Mouse (Mus musculus) E14TG2a.4 (cell line): ENCODE measurements around the gene Tm9sf1.

Experiments used
- H3K27me3 ChIP-seq: 2 replicates; pipeline ENCODE4 v1.6.1; 2014; ENCODE audit warnings: low read length, control low read depth; ENCODE audit not compliant: insufficient read depth
- H3K36me3 ChIP-seq: 2 replicates; pipeline ENCODE4 v1.6.1; 2014; ENCODE audit warnings: low read length, control low read depth; ENCODE audit not compliant: insufficient read depth
- H3K4me1 ChIP-seq: replicated peaks from 2 replicates; pipeline ENCODE4 v1.6.1; 2014; ENCODE audit warnings: low read depth, low read length, control low read depth
- H3K4me3 ChIP-seq: replicated peaks from 2 replicates; pipeline ENCODE4 v1.5.1; 2014; ENCODE audit warnings: mild to moderate bottlenecking, low read length
- H3K9me3 ChIP-seq: 2 replicates; pipeline ENCODE4 v1.6.1; 2014; ENCODE audit warnings: low read length, control low read depth
- CTCF ChIP-seq: conservative IDR thresholded peaks from 2 replicates; pipeline ENCODE4 v1.5.1; 2014; ENCODE audit warnings: low read length
- NANOG ChIP-seq: IDR thresholded peaks from 2 replicates; pipeline ENCODE4 v1.6.1; 2014; ENCODE audit warnings: borderline replicate concordance, low read length, mixed read lengths
- POU5F1 ChIP-seq: IDR thresholded peaks from 2 replicates; pipeline ENCODE4 v1.6.1; 2014; ENCODE audit warnings: low read length, borderline replicate concordance

Tm9sf1 gene

GRCm38 (mm10) chr14:55603271-55603632, 40.4 kb downstream of the Tm9sf1 start, which contains the start of gene Irf9:
Gene Irf9 (plus strand): TSS chr14:55603571.
- H3K4me1 ChIP-seq: peaks cover 80% of the 10 kb centered on the region

GRCm38 (mm10) chr14:55598521-55599390, 44.9 kb downstream of the Tm9sf1 start:
- no peaks in the 10 kb centered on the region for H3K27me3 ChIP-seq
- H3K36me3 ChIP-seq: peaks cover 97% of the 10 kb centered on the region
- H3K9me3 ChIP-seq: no peaks in the 10 kb centered on the region
- peaks cover 55% of the 10 kb centered on the region for H3K4me1 ChIP-seq
- H3K4me3 ChIP-seq: no peak overlapping the region
- TF ChIP-seq CTCF (no peak), POU5F1 (no peak), NANOG (no peak)

More at GRCm38 (mm10) chr14:55603271-55603632, 40.4 kb downstream of the Tm9sf1 start, which contains the start of gene Irf9:
- H3K27me3 ChIP-seq: no peaks in the 10 kb centered on the region
- peak within 1 kb of the TSS; percentile 74 for H3K4me3 ChIP-seq
- H3K36me3 ChIP-seq: peaks cover 84% of the 10 kb centered on the region
- TF ChIP-seq NANOG (no peak), CTCF (no peak), POU5F1 (no peak)
- no peaks in the 10 kb centered on the region for H3K9me3 ChIP-seq

DNA sequence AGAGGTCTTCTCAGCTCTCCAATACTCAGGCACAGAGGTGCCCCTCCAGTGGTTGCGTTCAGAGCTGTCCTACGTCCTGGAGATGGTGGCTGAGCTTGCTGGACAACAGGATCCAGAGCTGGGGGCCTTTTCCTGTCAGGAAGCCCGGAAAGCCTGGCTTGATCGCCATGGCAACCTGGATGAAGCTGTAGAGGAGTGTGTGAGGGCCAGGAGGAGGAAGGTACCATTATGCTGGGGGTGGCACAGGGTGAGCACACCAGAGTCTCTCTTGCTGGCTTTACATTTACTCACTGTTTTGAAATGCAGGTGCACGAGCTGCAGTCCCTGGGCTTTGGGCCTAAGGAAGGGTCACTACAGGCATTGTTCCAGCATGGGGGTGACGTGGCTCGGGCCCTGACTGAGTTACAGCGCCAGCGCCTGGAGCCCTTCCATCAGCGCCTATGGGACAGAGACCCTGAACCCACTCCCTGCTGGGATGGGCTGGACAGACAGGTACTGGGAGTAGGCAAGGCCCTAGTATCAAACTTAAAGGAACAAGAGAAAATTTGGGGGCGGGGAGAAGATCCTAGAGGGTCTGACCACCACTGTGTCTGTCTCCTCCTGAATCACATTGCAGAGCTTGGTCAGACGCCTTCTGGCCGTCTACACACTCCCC, 47.4 kb downstream of the Tm9sf1 start:
- no peaks in the 10 kb centered on the region for H3K9me3 ChIP-seq
- H3K4me3 ChIP-seq: no peak overlapping the region
- TF ChIP-seq POU5F1: no peak
- no peak for TF ChIP-seq NANOG
- TF ChIP-seq CTCF: no peak
- H3K4me1 ChIP-seq: peaks cover 46% of the 10 kb centered on the region
- H3K36me3 ChIP-seq: peaks cover 79% of the 10 kb centered on the region
- H3K27me3 ChIP-seq: no peaks in the 10 kb centered on the region

DNA sequence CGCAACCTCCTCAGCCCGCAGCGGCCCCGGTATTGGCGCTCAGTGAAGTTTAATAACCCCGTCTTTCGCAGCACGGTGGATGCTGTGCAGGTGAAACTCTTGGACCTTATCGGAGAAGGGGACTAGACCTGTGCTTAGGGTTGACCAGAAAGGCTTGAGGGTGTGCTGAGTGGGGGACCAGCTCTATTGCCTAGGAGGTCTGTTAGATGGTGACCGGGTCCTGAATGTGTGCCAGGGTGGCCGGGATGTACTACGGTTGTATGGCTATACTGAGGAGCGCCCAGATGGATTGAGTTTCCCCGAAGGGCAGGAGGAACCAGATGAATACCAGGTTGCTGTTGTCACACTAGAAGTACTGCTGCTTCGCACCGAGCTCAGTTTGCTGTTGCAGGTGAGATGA, 51.4 kb downstream of the Tm9sf1 start:
- H3K36me3 ChIP-seq: peaks cover 59% of the 10 kb centered on the region
- no peaks in the 10 kb centered on the region for H3K27me3 ChIP-seq
- H3K9me3 ChIP-seq: no peaks in the 10 kb centered on the region
- TF ChIP-seq POU5F1: no peak
- TF ChIP-seq NANOG: no peak
- TF ChIP-seq CTCF: no peak
- H3K4me3 ChIP-seq: peak overlapping the region; percentile 99
- peaks cover 52% of the 10 kb centered on the region for H3K4me1 ChIP-seq

GRCm38 (mm10) chr14:55591331-55591891, 52.2 kb downstream of the Tm9sf1 start, which contains the start of gene Rnf31:
Gene Rnf31 (plus strand): TSS chr14:55591708.
- Histone ChIP-seq H3K4me3 (peak within 1 kb of the TSS; percentile 99), H3K9me3 (no peaks in the 10 kb centered on the region), H3K4me1 (peaks cover 49% of the 10 kb centered on the region), H3K36me3 (peaks cover 55% of the 10 kb centered on the region), H3K27me3 (no peaks in the 10 kb centered on the region)
- TF ChIP-seq CTCF (no peak), NANOG (no peak), POU5F1 (no peak)

DNA sequence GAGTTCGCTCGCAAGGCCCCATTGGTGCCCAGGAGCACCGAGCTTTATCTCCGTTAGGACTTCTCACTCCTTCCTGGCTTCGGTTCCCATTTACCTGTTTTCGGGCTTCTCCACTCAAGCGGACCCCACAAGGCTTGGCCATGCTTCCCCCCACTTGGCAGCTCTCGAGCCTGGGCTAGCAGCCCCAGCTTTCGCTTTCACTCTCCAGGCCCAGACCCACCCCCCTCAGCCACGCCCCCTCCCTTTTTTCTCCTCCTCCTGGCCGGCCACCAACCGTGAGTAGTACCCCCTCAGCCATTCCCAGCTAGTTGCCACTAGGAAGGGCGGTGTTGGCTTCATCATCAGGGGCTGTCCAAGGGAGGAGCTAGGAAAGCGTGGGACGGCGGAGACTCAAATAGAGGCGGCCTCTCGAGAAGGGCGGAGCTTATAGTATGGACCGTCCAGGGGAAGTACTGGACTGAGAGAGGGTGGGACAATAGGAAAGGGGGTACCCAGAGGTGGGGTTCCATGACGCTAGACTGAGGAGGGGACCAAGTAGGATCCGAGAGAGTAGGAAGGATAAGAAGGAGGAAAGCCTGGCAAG, 52.8 kb downstream of the Tm9sf1 start, which contains the start of gene Psme2:
Gene Psme2 (minus strand): TSS at position 366 of the 583 bp plus-strand sequence.
- peak within 1 kb of the TSS; percentile 99 for H3K4me3 ChIP-seq
- H3K4me1 ChIP-seq: peaks cover 49% of the 10 kb centered on the region
- H3K9me3 ChIP-seq: no peaks in the 10 kb centered on the region
- TF ChIP-seq POU5F1 (no peak), NANOG (no peak), CTCF (no peak)
- H3K27me3 ChIP-seq: no peaks in the 10 kb centered on the region
- H3K36me3 ChIP-seq: peaks cover 49% of the 10 kb centered on the region

DNA sequence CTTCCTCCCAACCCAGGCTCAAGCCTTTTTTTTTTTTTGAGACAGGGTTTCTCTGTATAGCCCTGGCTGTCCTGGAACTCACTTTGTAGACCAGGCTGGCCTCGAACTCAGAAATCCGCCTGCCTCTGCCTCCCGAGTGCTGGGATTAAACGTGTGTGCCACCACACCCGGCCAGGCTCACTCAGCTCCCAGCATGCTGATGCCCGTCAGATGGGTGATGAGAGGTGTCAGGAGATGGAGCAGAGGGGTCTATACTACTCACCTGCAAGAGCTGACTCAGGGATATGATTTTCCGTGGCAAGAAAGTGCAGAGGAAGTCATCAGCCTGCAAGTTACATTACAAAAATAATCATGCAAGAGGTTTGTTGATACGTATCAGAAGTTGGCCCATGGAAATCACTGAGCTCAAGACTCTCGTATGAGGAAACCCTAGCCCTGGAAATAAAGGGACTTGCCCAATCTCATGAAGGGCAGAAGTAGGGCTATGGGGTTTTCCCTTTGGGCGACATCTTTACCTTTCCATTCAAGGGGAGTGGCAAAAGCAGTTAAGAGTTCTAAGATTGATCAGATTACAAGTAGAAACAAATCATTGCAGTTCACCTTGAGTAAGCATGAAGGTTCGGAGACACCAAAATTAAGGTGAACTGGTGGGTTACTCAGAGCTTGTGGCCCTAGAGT, 53.7 kb downstream of the Tm9sf1 start:
- H3K9me3 ChIP-seq: no peaks in the 10 kb centered on the region
- H3K27me3 ChIP-seq: no peaks in the 10 kb centered on the region
- H3K4me3 ChIP-seq: peak overlapping the region; percentile 99
- peaks cover 54% of the 10 kb centered on the region for H3K4me1 ChIP-seq
- TF ChIP-seq CTCF (no peak), NANOG (no peak), POU5F1 (no peak)
- H3K36me3 ChIP-seq: peaks cover 40% of the 10 kb centered on the region
